ENCODE assay signal across 16 mouse cellular contexts in the genomic region with DNA sequence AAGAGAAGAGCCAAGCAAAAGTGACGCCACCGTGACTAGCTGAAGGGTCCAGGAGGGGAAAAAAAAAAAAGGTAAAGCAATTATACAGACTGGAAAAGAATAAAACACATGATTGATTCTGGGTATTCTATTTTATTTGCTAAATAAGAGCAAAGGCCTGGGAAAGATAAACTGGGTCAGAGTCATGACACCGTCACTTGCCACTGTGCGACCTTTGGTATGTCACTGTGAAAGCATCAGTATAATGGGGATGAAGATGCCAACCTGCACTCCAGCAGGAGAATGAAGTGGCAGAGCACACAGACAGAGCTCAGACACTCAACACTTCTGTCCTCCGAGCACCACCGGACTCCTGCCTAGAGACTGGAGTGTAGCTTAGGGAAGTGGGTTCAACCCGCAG. TPM values are rescaled to one million over a fixed set of nuclear protein-coding genes. Genes with fewer than 3 reads are reported as not detected.
DNase-seq lines count a peak whose midpoint lies in the region; ATAC-seq lines count a peak whose summit lies in the region.
"Had no signal": no experiment of that assay in that cellular context is flagged by ENCODE, and none has a peak within 500 bp of the region (broad histone marks: within the 10 kb centered on the region; RNA-seq: fewer than 3 reads in every experiment).

No protein-coding gene starts in this region.

- no peak for DNase-seq in forebrain, embryonic 10.5 days (ENCODE audit: extremely low spot score, low spot score)
- DNase-seq in heart, adult 9 months (ENCODE audit: low spot score in 2 of 2) = no peak
- no peak for DNase-seq in midbrain, embryonic 10.5 days (ENCODE audit: low spot score)
- DNase-seq in frontal cortex, postnatal 14 days (ENCODE audit: low spot score in 2 of 2) = no peak
- DNase-seq: cerebellum, adult 9-10 months; gastrocnemius, postnatal 14 days; retina, postnatal 1 day had no signal

- ATAC-seq in forebrain, embryonic 16.5 days = no peak
- ATAC-seq in heart, embryonic 16.5 days (replicated peaks; ENCODE audit: extremely low read depth, insufficient read depth, low FRiP score) = no peak
- no peak for ATAC-seq in midbrain, embryonic 16.5 days
- no peak for ATAC-seq in stomach, embryonic 16.5 days (ENCODE audit: insufficient read depth, low FRiP score)
- ATAC-seq: midbrain, embryonic 13.5 days had no signal

- H3K4me3 ChIP-seq in forebrain, embryonic 16.5 days (replicated peaks; ENCODE audit: low read length) = no peak overlapping the region
- no peak overlapping the region for H3K4me3 ChIP-seq in forebrain, embryonic 10.5 days
- no peak overlapping the region for H3K4me3 ChIP-seq in heart, embryonic 16.5 days (ENCODE audit: low read length)
- no peak overlapping the region for H3K4me3 ChIP-seq in midbrain, embryonic 10.5 days
- H3K4me3 ChIP-seq in midbrain, embryonic 16.5 days (ENCODE audit: low read depth, low read length) = no peak overlapping the region
- H3K4me3 ChIP-seq in stomach, embryonic 16.5 days (replicated peaks; ENCODE audit: low read length) = no peak overlapping the region
- H3K4me3 ChIP-seq: limb, embryonic 15.5 days; midbrain, embryonic 13.5 days; neural tube, embryonic 12.5 days; stomach, embryonic 15.5 days had no signal

- peak overlapping the region; percentile 8; the same call in 1 of the 2 replicates for H3K27ac ChIP-seq in forebrain, embryonic 16.5 days (ENCODE audit: low read length)
- H3K27ac ChIP-seq in forebrain, embryonic 10.5 days = no peak overlapping the region
- H3K27ac ChIP-seq in heart, embryonic 16.5 days (ENCODE audit: low read length) = peak overlapping the region; percentile 58; the same call in 1 of the 2 replicates
- H3K27ac ChIP-seq in midbrain, embryonic 10.5 days (replicated peaks) = peak overlapping the region; percentile 77; the same call in 1 of the 2 replicates
- H3K27ac ChIP-seq in midbrain, embryonic 16.5 days (ENCODE audit: low read length) = no peak overlapping the region; the same call in 1 of the 2 replicates
- no peak overlapping the region for H3K27ac ChIP-seq in stomach, embryonic 16.5 days (ENCODE audit: low read length)
- H3K27ac ChIP-seq: kidney, postnatal 0 days; limb, embryonic 15.5 days; stomach, embryonic 15.5 days had no signal

- WGBS in forebrain, embryonic 16.5 days = 84% methylated on average over 7 of the region's 7 CpGs
- 92% methylated on average over 7 of the region's 7 CpGs for WGBS in forebrain, embryonic 10.5 days
- 81% methylated on average over 7 of the region's 7 CpGs for WGBS in heart, embryonic 16.5 days
- 93% methylated on average over 7 of the region's 7 CpGs for WGBS in midbrain, embryonic 10.5 days
- 83% methylated on average over 7 of the region's 7 CpGs for WGBS in midbrain, embryonic 16.5 days
- 87% methylated on average over 7 of the region's 7 CpGs for WGBS in stomach, embryonic 16.5 days

- no peak overlapping the region for H3K4me2 ChIP-seq in forebrain, embryonic 16.5 days (ENCODE audit: low read length)
- H3K4me2 ChIP-seq in heart, embryonic 16.5 days (ENCODE audit: low read depth, low read length) = no peak overlapping the region
- no peak overlapping the region for H3K4me2 ChIP-seq in midbrain, embryonic 16.5 days (ENCODE audit: low read length)
- no peak overlapping the region for H3K4me2 ChIP-seq in stomach, embryonic 16.5 days (ENCODE audit: low read depth, low read length)
- H3K4me2 ChIP-seq: limb, embryonic 15.5 days; midbrain, embryonic 13.5 days; neural tube, embryonic 12.5 days; stomach, embryonic 15.5 days had no signal

- H3K4me1 ChIP-seq in forebrain, embryonic 16.5 days (replicated peaks; ENCODE audit: control insufficient read depth, insufficient read depth, low read length) = peaks cover 46% of the 10 kb centered on the region
- H3K4me1 ChIP-seq in forebrain, embryonic 10.5 days = peaks cover 25% of the 10 kb centered on the region
- H3K4me1 ChIP-seq in heart, embryonic 16.5 days (ENCODE audit: control insufficient read depth, insufficient read depth, low read length) = peaks cover 57% of the 10 kb centered on the region
- H3K4me1 ChIP-seq in midbrain, embryonic 10.5 days = peaks cover 43% of the 10 kb centered on the region
- peaks cover 21% of the 10 kb centered on the region for H3K4me1 ChIP-seq in midbrain, embryonic 16.5 days (ENCODE audit: control insufficient read depth, insufficient read depth, low read length)
- peaks cover 44% of the 10 kb centered on the region for H3K4me1 ChIP-seq in stomach, embryonic 16.5 days (ENCODE audit: control insufficient read depth, insufficient read depth, low read length)

- H3K9ac ChIP-seq in forebrain, embryonic 16.5 days (replicated peaks; ENCODE audit: low read depth, low read length) = no peak overlapping the region
- H3K9ac ChIP-seq in heart, embryonic 16.5 days (ENCODE audit: low read length) = no peak overlapping the region
- no peak overlapping the region for H3K9ac ChIP-seq in midbrain, embryonic 16.5 days (ENCODE audit: low read depth, low read length)
- 0 out of 2 replicates have a peak overlapping the region, but pooled peaks have one; percentile 34 for H3K9ac ChIP-seq in stomach, embryonic 16.5 days (ENCODE audit: low read length)
- H3K9ac ChIP-seq: limb, embryonic 15.5 days; midbrain, embryonic 13.5 days; neural tube, embryonic 12.5 days; stomach, embryonic 15.5 days had no signal

- H3K27me3 ChIP-seq in forebrain, embryonic 16.5 days (replicated peaks; ENCODE audit: control insufficient read depth, insufficient read depth, low read length) = no peaks in the 10 kb centered on the region
- no peaks in the 10 kb centered on the region for H3K27me3 ChIP-seq in forebrain, embryonic 10.5 days (ENCODE audit: poor library complexity, severe bottlenecking)
- H3K27me3 ChIP-seq in heart, embryonic 16.5 days (ENCODE audit: control insufficient read depth, insufficient read depth, low read length) = no peaks in the 10 kb centered on the region
- H3K27me3 ChIP-seq in midbrain, embryonic 10.5 days (ENCODE audit: low read depth, poor library complexity, severe bottlenecking) = no peaks in the 10 kb centered on the region
- H3K27me3 ChIP-seq in midbrain, embryonic 16.5 days (ENCODE audit: control insufficient read depth, insufficient read depth, low read depth, low read length) = no peaks in the 10 kb centered on the region
- no peaks in the 10 kb centered on the region for H3K27me3 ChIP-seq in stomach, embryonic 16.5 days (ENCODE audit: control insufficient read depth, insufficient read depth, low read length)
- H3K27me3 ChIP-seq: limb, embryonic 15.5 days; midbrain, embryonic 13.5 days; neural tube, embryonic 12.5 days; stomach, embryonic 15.5 days had no signal

- H3K9me3 ChIP-seq in forebrain, embryonic 16.5 days (ENCODE audit: control insufficient read depth, low read length) = no peaks in the 10 kb centered on the region
- no peaks in the 10 kb centered on the region for H3K9me3 ChIP-seq in forebrain, embryonic 10.5 days
- no peaks in the 10 kb centered on the region for H3K9me3 ChIP-seq in heart, embryonic 16.5 days (replicated peaks; ENCODE audit: control insufficient read depth, low read length)
- H3K9me3 ChIP-seq in midbrain, embryonic 10.5 days (replicated peaks) = no peaks in the 10 kb centered on the region
- no peaks in the 10 kb centered on the region for H3K9me3 ChIP-seq in midbrain, embryonic 16.5 days (replicated peaks; ENCODE audit: control insufficient read depth, low read length, poor library complexity, severe bottlenecking)
- no peaks in the 10 kb centered on the region for H3K9me3 ChIP-seq in stomach, embryonic 16.5 days (replicated peaks; ENCODE audit: control insufficient read depth, low read length)
- H3K9me3 ChIP-seq: limb, embryonic 15.5 days; midbrain, embryonic 13.5 days; neural tube, embryonic 12.5 days; stomach, embryonic 15.5 days had no signal

- no peaks in the 10 kb centered on the region for H3K36me3 ChIP-seq in forebrain, embryonic 16.5 days (ENCODE audit: control insufficient read depth, insufficient read depth)
- H3K36me3 ChIP-seq in forebrain, embryonic 10.5 days (replicated peaks) = no peaks in the 10 kb centered on the region
- no peaks in the 10 kb centered on the region for H3K36me3 ChIP-seq in heart, embryonic 16.5 days (ENCODE audit: control insufficient read depth, insufficient read depth)
- no peaks in the 10 kb centered on the region for H3K36me3 ChIP-seq in midbrain, embryonic 10.5 days
- H3K36me3 ChIP-seq in midbrain, embryonic 16.5 days (ENCODE audit: control insufficient read depth, insufficient read depth, low read length) = no peaks in the 10 kb centered on the region
- no peaks in the 10 kb centered on the region for H3K36me3 ChIP-seq in stomach, embryonic 16.5 days (ENCODE audit: control insufficient read depth, insufficient read depth, low read length)
- H3K36me3 ChIP-seq: limb, embryonic 15.5 days; midbrain, embryonic 13.5 days; neural tube, embryonic 12.5 days; stomach, embryonic 15.5 days had no signal

RNA-seq across cellular contexts. Expression of a gene that starts 34.7 kb away (rescaled TPM):
- 18.2 and 20.1 TPM in 2 replicates for polyA plus RNA-seq in forebrain, embryonic 16.5 days (2015; fragmentation: Nextera tagmentation; extraction: Ambion mirVana)
- 7.8 and 9.3 TPM in 2 replicates for polyA plus RNA-seq in forebrain, embryonic 10.5 days (2016; fragmentation: Nextera tagmentation; extraction: Ambion mirVana)
- polyA plus RNA-seq in heart, embryonic 16.5 days (2015; fragmentation: Nextera tagmentation; extraction: Ambion mirVana) = 17.8 and 19.9 TPM in 2 replicates
- polyA plus RNA-seq in midbrain, embryonic 10.5 days (2016; fragmentation: Nextera tagmentation; extraction: Ambion mirVana) = 8.4 and 9.3 TPM in 2 replicates
- 12.7 and 13.7 TPM in 2 replicates for polyA plus RNA-seq in midbrain, embryonic 16.5 days (2015; fragmentation: Nextera tagmentation; extraction: Ambion mirVana)
- 15.6 and 19.1 TPM in 2 replicates for polyA plus RNA-seq in stomach, embryonic 16.5 days (2015; fragmentation: Nextera tagmentation; extraction: Ambion mirVana)

Comparison
In these comparisons a context has a peak if more than half of its experiments do, and no peak if none do; other contexts are left out.
1. H3K27ac ChIP-seq: peak in forebrain, embryonic 16.5 days (single experiment), heart, embryonic 16.5 days (single experiment) and midbrain, embryonic 10.5 days (single experiment); none in forebrain, embryonic 10.5 days (single experiment), midbrain, embryonic 16.5 days (single experiment) and stomach, embryonic 16.5 days (single experiment).